Mouse (Mus musculus) kidney, postnatal 0 days (tissue): ENCODE measurements around the gene Plce1. TPM values are rescaled to one million over a fixed set of nuclear protein-coding genes. Genes with fewer than 3 reads are reported as not detected.
A peak's percentile ranks its signal among the peaks of the same experiment; 100 is the strongest.

ENCODE experiments used
- ATAC-seq: fragments of 200-750 bp; cut with Nextera tagmentation; replicated peaks from 2 replicates; pipeline ENCODE4 v1.8.0; 2017; ENCODE audit warnings: low read depth, moderate number of reproducible peaks, moderate TSS enrichment, moderate library complexity; ENCODE audit not compliant: low FRiP score
- DNase-seq: peaks from one replicate; pipeline ENCODE4 v3.0.0-alpha.2; 2016; ENCODE audit warnings: low spot score
- H3K27ac ChIP-seq: fragments of 300-500 bp; sonication (generic); 2 replicates; pipeline ENCODE4 v1.5.1; 2014; ENCODE audit warnings: mild to moderate bottlenecking
- H3K27me3 ChIP-seq: fragments of 300-500 bp; sonication (generic); 2 replicates; pipeline ENCODE4 v1.6.1; 2014; ENCODE audit warnings: low read length, mixed read lengths; ENCODE audit not compliant: insufficient read depth
- H3K36me3 ChIP-seq: fragments of 300-500 bp; sonication (generic); 2 replicates; pipeline ENCODE4 v1.6.1; 2014; ENCODE audit warnings: low read length, mixed read lengths; ENCODE audit not compliant: insufficient read depth
- H3K4me1 ChIP-seq: fragments of 300-500 bp; sonication (generic); replicated peaks from 2 replicates; pipeline ENCODE4 v1.6.1; 2014; ENCODE audit warnings: antibody characterized with exemption, low read length, mixed read lengths; ENCODE audit not compliant: insufficient read depth
- H3K4me2 ChIP-seq: fragments of 300-500 bp; sonication (generic); 2 replicates; pipeline ENCODE4 v1.6.1; 2014; ENCODE audit warnings: mild to moderate bottlenecking, low read length, moderate library complexity, mixed read lengths
- H3K4me3 ChIP-seq: fragments of 300-500 bp; sonication (generic); replicated peaks from 2 replicates; pipeline ENCODE4 v1.5.1; 2014; ENCODE audit warnings: low read depth, low read length
- H3K9ac ChIP-seq: fragments of 300-500 bp; sonication (generic); 2 replicates; pipeline ENCODE4 v1.6.1; 2014; ENCODE audit warnings: low read depth, low read length
- H3K9me3 ChIP-seq: fragments of 300-500 bp; sonication (generic); replicated peaks from 2 replicates; pipeline ENCODE4 v1.6.1; 2016; ENCODE audit warnings: low read length, inconsistent platforms, mixed read lengths
- CTCF ChIP-seq: IDR thresholded peaks from 2 replicates; pipeline ENCODE4 v1.5.1; 2016; ENCODE audit warnings: antibody characterized with exemption, low read depth, mild to moderate bottlenecking, moderate library complexity
- WGBS: fragments of 180-500 bp; shearing (Covaris S2); extraction: QIAGEN DNeasy Blood & Tissue Kit; methylation state at CpG from one replicate; pipeline ENCODE4 v1.1.7; 2014; 5-methylcytosine and 5-hydroxymethylcytosine counted together
- polyA plus RNA-seq: library from polyadenylated mRNA; unstranded; fragments of >200 nt; fragmentation: Nextera tagmentation; extraction: Ambion mirVana; gene quantifications from 2 replicates; pipeline ENCODE4 v1.2.1, GENCODE M21; 2015

The Plce1 gene
- polyA plus RNA-seq, 1 experiment from 2014 or later = 3.9 TPM

- no peak for ATAC-seq
- TF ChIP-seq CTCF = no peak
Measured at GRCm38 (mm10) chr19:38728842-38729241, 247.9 kb downstream of the Plce1 start.

GRCm38 (mm10) chr19:38729264-38729663 is 248.4 kb downstream of the Plce1 start:
- no peak overlapping the region for H3K4me3 ChIP-seq
- 40% methylated on average over 3 of the region's 3 CpGs for WGBS
- DNase-seq (no peak), ATAC-seq (no peak)
- H3K9me3 ChIP-seq = no peaks in the 10 kb centered on the region
- no peak overlapping the region for H3K9ac ChIP-seq
- no peaks in the 10 kb centered on the region for H3K27me3 ChIP-seq
- no peak overlapping the region for H3K27ac ChIP-seq
- TF ChIP-seq CTCF = no peak
- H3K36me3 ChIP-seq = no peaks in the 10 kb centered on the region
- no peak overlapping the region for H3K4me2 ChIP-seq
- no peaks in the 10 kb centered on the region for H3K4me1 ChIP-seq

More at GRCm38 (mm10) chr19:38728842-38729241, 247.9 kb downstream of the Plce1 start:
- H3K9ac ChIP-seq = no peak overlapping the region
- H3K27me3 ChIP-seq = no peaks in the 10 kb centered on the region
- no peaks in the 10 kb centered on the region for H3K9me3 ChIP-seq
- no peak overlapping the region for H3K27ac ChIP-seq
- H3K4me1 ChIP-seq = no peaks in the 10 kb centered on the region
- WGBS = 66% methylated on average over 6 of the region's 6 CpGs
- H3K4me2 ChIP-seq = no peak overlapping the region
- no peak overlapping the region for H3K4me3 ChIP-seq
- DNase-seq = no peak
- no peaks in the 10 kb centered on the region for H3K36me3 ChIP-seq

GRCm38 (mm10) chr19:38744546-38744945 is 263.6 kb downstream of the Plce1 start:
- no peaks in the 10 kb centered on the region for H3K36me3 ChIP-seq
- no peak overlapping the region for H3K9ac ChIP-seq
- H3K4me3 ChIP-seq = no peak overlapping the region
- WGBS = 55% methylated on average over 8 of the region's 8 CpGs
- no peak overlapping the region for H3K27ac ChIP-seq
- ATAC-seq (no peak), DNase-seq (peak; percentile 41)
- no peak overlapping the region for H3K4me2 ChIP-seq
- H3K4me1 ChIP-seq = no peaks in the 10 kb centered on the region
- no peak for TF ChIP-seq CTCF
- no peaks in the 10 kb centered on the region for H3K27me3 ChIP-seq
- H3K9me3 ChIP-seq = no peaks in the 10 kb centered on the region

DNA sequence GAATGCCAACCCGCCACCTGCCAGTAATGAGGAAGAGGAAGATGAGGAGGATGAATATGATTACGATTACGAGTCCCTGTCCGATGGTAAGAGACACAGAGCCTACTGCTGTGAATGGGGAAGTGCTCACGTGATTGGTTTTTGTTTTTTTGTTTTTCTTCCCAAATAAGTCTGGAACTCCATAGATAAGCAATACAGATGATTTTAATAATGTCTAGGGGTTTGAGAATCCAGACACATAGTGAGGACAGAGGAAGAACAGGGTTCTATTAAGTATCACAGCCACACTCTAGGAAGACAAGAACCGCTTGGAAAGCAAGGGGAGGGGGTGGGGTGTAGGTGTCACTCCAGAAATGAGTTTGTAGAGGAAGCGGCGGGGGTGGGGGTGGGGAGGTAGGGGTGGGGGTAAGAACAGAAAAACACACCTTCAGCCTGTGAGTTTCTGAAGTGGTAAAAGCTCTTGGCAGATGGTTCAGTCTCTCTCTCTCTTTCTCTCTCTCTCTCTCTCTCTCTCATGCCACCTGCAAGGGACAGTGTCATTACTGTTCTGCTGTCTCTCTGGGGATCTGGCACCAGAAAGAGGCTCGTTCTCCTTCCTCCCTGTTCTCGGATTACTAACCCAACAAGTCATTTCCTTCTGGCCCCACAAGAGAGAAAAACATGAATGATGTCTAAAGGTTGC is 265.0 kb downstream of the Plce1 start:
- H3K9me3 ChIP-seq = no peaks in the 10 kb centered on the region
- 57% methylated on average over 10 of the region's 10 CpGs for WGBS
- H3K27me3 ChIP-seq = no peaks in the 10 kb centered on the region
- H3K9ac ChIP-seq = no peak overlapping the region
- no peaks in the 10 kb centered on the region for H3K36me3 ChIP-seq
- ATAC-seq (no peak; the same call in 1 of the 2 replicates), DNase-seq (peak; percentile 64)
- H3K4me2 ChIP-seq = no peak overlapping the region
- H3K4me1 ChIP-seq = no peaks in the 10 kb centered on the region
- no peak overlapping the region for H3K4me3 ChIP-seq
- no peak for TF ChIP-seq CTCF
- H3K27ac ChIP-seq = no peak overlapping the region

DNA sequence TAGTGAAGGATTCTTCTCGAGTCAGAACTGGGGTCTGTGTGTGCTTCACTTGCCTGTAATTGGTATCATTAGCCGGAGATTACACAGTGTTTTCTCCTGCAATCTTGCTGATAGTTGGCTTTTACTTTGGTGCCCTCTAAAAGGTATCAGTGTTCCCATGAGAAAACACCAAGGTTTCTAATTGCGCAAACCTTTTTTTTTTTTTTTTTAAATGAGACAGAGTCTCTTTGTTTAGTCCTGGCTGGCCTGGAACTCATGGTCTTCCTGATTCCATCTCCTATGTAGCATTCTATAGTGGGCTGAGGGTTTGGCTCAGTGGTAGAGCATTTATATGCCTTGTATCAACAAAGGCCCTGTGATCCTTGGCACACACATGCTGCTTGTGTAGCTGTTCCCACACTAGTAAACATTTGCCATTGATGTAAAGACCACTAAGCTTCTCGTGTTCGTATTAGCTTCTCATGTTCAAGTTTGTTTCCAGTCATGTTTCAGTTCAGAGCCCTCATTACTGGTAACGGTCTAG is 265.6 kb downstream of the Plce1 start:
- no peak for TF ChIP-seq CTCF
- no peaks in the 10 kb centered on the region for H3K4me1 ChIP-seq
- DNase-seq (no peak), ATAC-seq (no peak; the same call in 1 of the 2 replicates)
- no peak overlapping the region for H3K4me2 ChIP-seq
- WGBS = 41% methylated on average over 6 of the region's 6 CpGs
- no peaks in the 10 kb centered on the region for H3K27me3 ChIP-seq
- no peak overlapping the region for H3K27ac ChIP-seq
- no peaks in the 10 kb centered on the region for H3K36me3 ChIP-seq
- no peak overlapping the region for H3K9ac ChIP-seq
- no peak overlapping the region for H3K4me3 ChIP-seq
- H3K9me3 ChIP-seq = no peaks in the 10 kb centered on the region

DNA sequence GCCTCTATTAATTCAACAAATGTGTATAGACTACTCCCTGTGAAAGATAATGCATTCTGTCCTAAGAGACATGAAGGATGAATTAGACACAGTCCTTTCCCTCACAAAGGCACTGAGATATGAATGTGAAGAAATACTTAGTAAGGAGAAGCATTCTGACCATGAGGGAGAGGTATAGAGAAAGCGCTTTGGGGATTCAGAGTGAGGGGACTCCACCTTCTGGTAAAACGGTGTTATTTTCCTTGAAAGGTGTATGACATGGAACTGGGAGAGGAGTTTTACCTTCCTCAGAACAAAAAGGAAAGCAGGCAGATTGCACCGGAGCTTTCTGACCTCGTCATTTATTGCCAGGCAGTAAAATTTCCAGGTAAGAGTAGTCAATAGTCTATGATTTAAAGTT is 269.3 kb downstream of the Plce1 start:
- H3K4me2 ChIP-seq = no peak overlapping the region
- 47% methylated on average over 4 of the region's 4 CpGs for WGBS
- no peaks in the 10 kb centered on the region for H3K4me1 ChIP-seq
- DNase-seq (peak; percentile 55), ATAC-seq (no peak)
- no peaks in the 10 kb centered on the region for H3K36me3 ChIP-seq
- no peaks in the 10 kb centered on the region for H3K27me3 ChIP-seq
- H3K9ac ChIP-seq = no peak overlapping the region
- H3K9me3 ChIP-seq = no peaks in the 10 kb centered on the region
- peak; percentile 61 for TF ChIP-seq CTCF
- H3K27ac ChIP-seq = no peak overlapping the region
- H3K4me3 ChIP-seq = no peak overlapping the region
